Mouse (Mus musculus) T-helper 2 cell (primary cell): Measurements from ENCODE around the gene Pls1.

Source experiments
- in situ Hi-C: fragments of 300-600 bp; cut with MboI, MseI; formaldehyde crosslinking; loops from one replicate; pipeline ENCODE4 v1.15.1; 2025; ENCODE audit warnings: high pct_unique_total_duplicates

Pls1 gene

GRCm38 (mm10) chr9:95708943-95709342 is 136.2 kb downstream of the Pls1 start:
- in situ Hi-C loops = no loop called here

DNA sequence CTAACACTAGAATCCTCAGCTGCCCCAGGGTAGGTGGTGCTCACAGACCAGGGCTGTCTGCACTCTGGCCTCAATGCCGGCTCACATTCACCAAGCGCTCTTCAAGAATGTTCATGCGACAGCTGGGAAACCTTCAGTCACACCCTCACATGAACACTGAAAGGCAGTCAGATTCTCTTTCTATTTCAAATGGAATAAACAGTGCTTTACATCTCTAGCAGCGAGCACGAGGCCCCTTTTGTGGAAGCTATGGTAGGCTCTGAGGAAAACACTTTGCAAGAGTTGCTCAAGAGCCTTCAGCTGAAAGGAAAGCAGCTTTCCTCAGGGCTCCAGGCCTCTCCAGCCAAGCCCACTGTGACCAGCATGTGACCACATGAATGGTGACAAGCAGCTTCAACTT is 139.7 kb downstream of the Pls1 start:
- in situ Hi-C loops = no loop called here

DNA sequence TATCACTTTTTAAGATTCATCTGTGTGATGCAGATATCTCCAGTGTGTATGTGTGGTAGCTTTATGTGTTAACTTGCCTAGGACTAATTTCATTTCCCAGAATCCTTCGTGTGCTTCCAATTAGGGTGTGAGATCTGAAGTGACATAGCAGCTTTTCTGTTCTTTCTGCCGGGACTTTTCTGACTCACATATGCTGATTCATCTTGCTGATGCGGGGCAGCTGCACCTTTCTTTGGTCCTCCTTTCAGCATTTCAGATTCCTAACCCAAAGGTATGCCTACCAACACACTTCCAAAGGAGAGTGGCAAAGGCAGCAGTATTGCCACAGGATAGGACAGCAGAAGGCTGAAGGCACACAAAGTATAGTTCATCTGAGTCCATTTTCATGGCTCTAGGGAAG is 141.0 kb downstream of the Pls1 start:
- in situ Hi-C loops = no loop called here
